Mouse (Mus musculus) gastrocnemius, adult 2 months (tissue): ENCODE measurements around the gene Tnpo1. TPM values are rescaled to one million over a fixed set of nuclear protein-coding genes. Genes with fewer than 3 reads are reported as not detected.

Source experiments
- DNase-seq: peaks from one replicate; pipeline ENCODE4 v3.0.0; 2022
- H3K27ac ChIP-seq: fragments of 200-600 bp; 2 replicates; pipeline ENCODE4 v1.8.1; 2022; ENCODE audit warnings: mild to moderate bottlenecking
- H3K4me3 ChIP-seq: fragments of 200-600 bp; 2 replicates; pipeline ENCODE4 v1.8.1; 2022; ENCODE audit warnings: mild to moderate bottlenecking, moderate library complexity
- CTCF ChIP-seq: fragments of 200-600 bp; IDR thresholded peaks from 2 replicates; pipeline ENCODE4 v1.8.1; 2022; ENCODE audit warnings: antibody characterized with exemption, mild to moderate bottlenecking, moderate library complexity
- intact Hi-C: fragments of 180-260 bp; cut with DNase I; formaldehyde crosslinking; loops from one replicate; pipeline ENCODE4 v1.15.1; 2025
- total RNA-seq, 2 experiments: library from RNA; stranded (reverse); gene quantifications; 2 replicates each; pipeline ENCODE4 v1.2.3; 2021

Gene Tnpo1
- total RNA-seq, 2 experiments from 2014 or later: 32.2 to 39.3 TPM

GRCm38 (mm10) chr13:98809087-98809486 is 117.1 kb downstream of the Tnpo1 start:
- peak; percentile 16; the same call in 1 of the 2 replicates for TF ChIP-seq CTCF
- Histone ChIP-seq H3K4me3 (no peak overlapping the region), H3K27ac (no peak overlapping the region; the same call in 1 of the 2 replicates)
- no peak for DNase-seq
- intact Hi-C loops: no loop called here

GRCm38 (mm10) chr13:98804480-98804879 is 121.7 kb downstream of the Tnpo1 start:
- DNase-seq: no peak
- no peak for TF ChIP-seq CTCF

GRCm38 (mm10) chr13:98803699-98804098 is 122.5 kb downstream of the Tnpo1 start:
- Histone ChIP-seq H3K27ac (no peak overlapping the region), H3K4me3 (no peak overlapping the region)
- no peak for DNase-seq
- intact Hi-C loops: loop anchor here (5.0 kb wide), 1 partner anchor 36 kb away; no protein-coding TSS in a partner anchor
- no peak for TF ChIP-seq CTCF

More at GRCm38 (mm10) chr13:98804480-98804879, 121.7 kb downstream of the Tnpo1 start:
- Histone ChIP-seq H3K4me3 (no peak overlapping the region), H3K27ac (no peak overlapping the region)
- intact Hi-C loops: loop anchor here (5.0 kb wide), 1 partner anchor 37 kb away; no protein-coding TSS in a partner anchor

- intact Hi-C loops: loop anchor here (5.0 kb wide), 1 partner anchor 36 kb away; no protein-coding TSS in a partner anchor
- H3K27ac ChIP-seq: no peak overlapping the region
- no peak overlapping the region for H3K4me3 ChIP-seq
- no peak for DNase-seq
- no peak for TF ChIP-seq CTCF
Observed at GRCm38 (mm10) chr13:98802957-98803356, 123.2 kb downstream of the Tnpo1 start.

- H3K4me3 ChIP-seq: no peak overlapping the region
- H3K27ac ChIP-seq: no peak overlapping the region
- DNase-seq: no peak
- intact Hi-C loops: no loop called here
- no peak for TF ChIP-seq CTCF
Observed at GRCm38 (mm10) chr13:98795511-98795910, 130.7 kb downstream of the Tnpo1 start.

GRCm38 (mm10) chr13:98792864-98793263 is 133.3 kb downstream of the Tnpo1 start:
- DNase-seq: no peak

GRCm38 (mm10) chr13:98791693-98792092 is 134.5 kb downstream of the Tnpo1 start:
- Histone ChIP-seq H3K27ac (no peak overlapping the region), H3K4me3 (no peak overlapping the region)
- no peak for DNase-seq
- TF ChIP-seq CTCF: no peak
- intact Hi-C loops: no loop called here

More at GRCm38 (mm10) chr13:98792864-98793263, 133.3 kb downstream of the Tnpo1 start:
- no peak for TF ChIP-seq CTCF
- Histone ChIP-seq H3K27ac (no peak overlapping the region), H3K4me3 (no peak overlapping the region)
- intact Hi-C loops: no loop called here

Other genes with a start within 250 kb of the Tnpo1 start
- gene Tmem171, start 231.6 kb downstream of the Tnpo1 start, total RNA-seq: 1 to 10 TPM in 1 of 2 experiments, under 1 TPM in 1; 0.64 to 3.1 TPM
- 10 to 100 TPM; 21.2 to 26.9 TPM for gene Fcho2, start 110.9 kb downstream of the Tnpo1 start, total RNA-seq
- not detected for gene 1700024P04Rik, start 58.2 kb upstream of the Tnpo1 start, total RNA-seq